Mouse (Mus musculus): Measurements from ENCODE around the gene Ythdf1.

Ythdf1 gene

GRCm38 (mm10) chr2:180905556-180906221 is 15.1 kb downstream of the Ythdf1 start:
- DNase-seq: no peak

- DNase-seq: no peak
These were observed 16.1 kb downstream of the Ythdf1 start for GRCm38 (mm10) chr2:180904435-180905208.

GRCm38 (mm10) chr2:180902086-180902485 is 18.7 kb downstream of the Ythdf1 start:
- no peak for DNase-seq

- no peak for DNase-seq
These were observed 22.9 kb downstream of the Ythdf1 start for GRCm38 (mm10) chr2:180897857-180898256.

- DNase-seq: peak; percentile 30
These were observed 23.7 kb downstream of the Ythdf1 start for GRCm38 (mm10) chr2:180896819-180897625.

GRCm38 (mm10) chr2:180895837-180896525 is 24.8 kb downstream of the Ythdf1 start:
- DNase-seq: peak; percentile 35

GRCm38 (mm10) chr2:180895321-180895720 is 25.4 kb downstream of the Ythdf1 start:
- DNase-seq: no peak

- DNase-seq: peak; percentile 90
These were observed 26.0 kb downstream of the Ythdf1 start for GRCm38 (mm10) chr2:180894734-180895133.

GRCm38 (mm10) chr2:180894029-180894623 is 26.6 kb downstream of the Ythdf1 start:
- DNase-seq: peak; percentile 64

GRCm38 (mm10) chr2:180893537-180894028 is 27.2 kb downstream of the Ythdf1 start:
- peak; percentile 58 for DNase-seq

- DNase-seq: peak; percentile 98
These were observed 27.8 kb downstream of the Ythdf1 start for GRCm38 (mm10) chr2:180892841-180893521.

GRCm38 (mm10) chr2:180891835-180892323 is 28.9 kb downstream of the Ythdf1 start:
- DNase-seq: no peak

- DNase-seq: peak; percentile 75
These were observed 29.5 kb downstream of the Ythdf1 start for GRCm38 (mm10) chr2:180891075-180891834.

GRCm38 (mm10) chr2:180890422-180891074 is 30.2 kb downstream of the Ythdf1 start:
- DNase-seq: peak; percentile 37

GRCm38 (mm10) chr2:180889921-180890280 is 30.8 kb downstream of the Ythdf1 start:
- DNase-seq: no peak

GRCm38 (mm10) chr2:180889271-180889920 is 31.4 kb downstream of the Ythdf1 start:
- no peak for DNase-seq

- no peak for DNase-seq
These were observed 35.5 kb downstream of the Ythdf1 start for GRCm38 (mm10) chr2:180885270-180885669.

GRCm38 (mm10) chr2:180881281-180881680 is 39.5 kb downstream of the Ythdf1 start:
- no peak for DNase-seq

- peak; percentile 75 for DNase-seq
These were observed 41.2 kb downstream of the Ythdf1 start for GRCm38 (mm10) chr2:180879365-180880067.
